Mouse (Mus musculus) testis, postnatal 10 days (tissue): ENCODE data around the gene Ppp1r13l.

Experiments
- DNase-seq: peaks from one replicate; pipeline ENCODE4 v3.0.0; 2021; ENCODE audit warnings: low spot score

Ppp1r13l gene

DNA sequence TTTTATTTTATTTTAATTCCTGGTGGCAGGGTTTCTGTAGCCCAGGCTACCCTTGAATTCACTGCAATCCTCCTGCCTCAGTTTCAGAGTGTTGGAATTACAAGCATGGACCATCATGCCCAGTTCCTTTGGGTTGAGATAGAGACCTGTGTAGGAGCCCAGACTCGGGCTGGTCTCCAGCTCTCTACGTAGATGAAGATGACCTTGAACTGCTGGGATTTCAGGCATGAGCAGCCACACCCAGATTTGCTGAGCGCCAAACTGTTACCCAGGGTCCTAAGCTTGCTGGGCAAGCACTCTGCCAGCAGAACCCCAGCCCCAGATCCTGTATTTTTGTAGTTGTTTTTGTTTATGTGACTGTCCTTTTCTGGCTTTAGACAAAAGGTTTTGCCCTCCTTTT lies 54.0 kb downstream of the Ppp1r13l start:
- no peak for DNase-seq

DNA sequence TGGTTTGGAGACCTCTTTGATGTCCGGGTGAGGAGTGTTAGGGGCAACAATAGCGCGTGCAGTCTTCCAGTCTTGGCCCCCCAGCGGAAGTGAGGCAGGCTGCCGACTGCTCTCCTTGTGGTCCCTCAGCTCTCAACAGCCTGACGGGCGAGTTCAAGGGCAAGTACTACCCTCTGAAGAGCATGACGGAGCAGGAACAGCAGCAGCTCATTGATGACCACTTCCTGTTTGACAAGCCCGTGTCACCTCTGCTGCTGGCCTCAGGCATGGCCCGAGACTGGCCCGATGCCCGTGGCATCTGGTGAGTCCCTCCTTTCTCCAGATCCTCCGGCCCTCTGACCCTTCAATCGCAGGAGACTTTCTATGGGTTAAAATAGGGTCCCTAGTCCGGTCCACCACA lies 57.0 kb downstream of the Ppp1r13l start:
- DNase-seq = no peak

DNA sequence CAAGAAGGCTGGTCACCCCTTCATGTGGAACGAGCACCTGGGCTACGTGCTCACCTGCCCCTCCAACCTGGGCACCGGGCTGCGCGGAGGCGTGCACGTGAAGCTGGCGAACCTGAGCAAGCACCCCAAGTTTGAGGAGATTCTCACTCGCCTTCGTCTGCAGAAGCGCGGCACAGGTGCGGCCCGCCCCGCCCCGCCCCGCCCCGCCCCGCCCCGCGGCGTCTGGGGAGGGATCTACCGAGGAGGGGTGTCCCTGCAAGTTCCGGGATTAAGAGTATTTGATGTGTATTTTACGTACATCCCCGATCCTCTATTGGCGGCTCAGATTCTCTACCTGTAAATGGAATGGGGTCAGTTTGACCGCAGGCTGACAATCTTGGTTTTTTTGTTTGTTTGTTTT lies 60.6 kb downstream of the Ppp1r13l start:
- DNase-seq = no peak

DNA sequence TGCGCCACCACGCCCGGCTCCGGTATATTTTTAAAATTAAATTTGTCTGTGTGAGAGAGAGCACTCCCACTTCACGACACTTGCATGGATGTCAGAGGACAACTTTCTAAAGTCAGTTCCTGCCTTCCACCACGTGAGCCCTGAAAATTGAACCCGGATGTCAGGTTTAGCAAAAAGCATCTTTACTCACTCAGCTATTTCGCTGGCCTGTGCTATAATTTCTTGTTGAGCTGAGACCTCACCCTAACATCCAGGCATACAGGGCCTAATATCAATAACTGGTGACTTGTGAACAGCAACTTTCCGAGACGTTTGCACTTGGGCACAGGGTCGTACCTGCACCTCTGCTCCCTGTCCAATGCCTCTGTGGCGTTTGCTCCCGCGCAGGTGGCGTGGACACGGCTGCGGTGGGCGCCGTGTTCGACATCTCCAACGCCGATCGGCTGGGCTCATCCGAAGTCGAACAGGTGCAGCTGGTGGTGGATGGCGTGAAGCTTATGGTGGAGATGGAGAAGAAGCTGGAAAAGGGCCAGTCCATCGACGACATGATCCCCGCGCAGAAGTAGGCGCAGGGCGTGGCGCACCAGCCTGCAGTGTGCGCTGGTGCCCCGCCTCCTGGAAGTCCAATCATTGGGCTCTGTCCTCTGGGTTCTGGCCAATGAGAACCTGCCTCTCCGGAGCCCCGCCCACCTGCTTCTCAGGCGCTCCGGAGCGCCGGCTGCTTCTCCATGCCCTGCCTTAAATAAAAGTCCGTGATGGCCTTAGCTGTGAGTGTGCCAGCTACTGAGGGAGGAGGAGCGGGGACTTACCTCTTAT lies 61.5 kb downstream of the Ppp1r13l start:
- peak; percentile 95 for DNase-seq

DNA sequence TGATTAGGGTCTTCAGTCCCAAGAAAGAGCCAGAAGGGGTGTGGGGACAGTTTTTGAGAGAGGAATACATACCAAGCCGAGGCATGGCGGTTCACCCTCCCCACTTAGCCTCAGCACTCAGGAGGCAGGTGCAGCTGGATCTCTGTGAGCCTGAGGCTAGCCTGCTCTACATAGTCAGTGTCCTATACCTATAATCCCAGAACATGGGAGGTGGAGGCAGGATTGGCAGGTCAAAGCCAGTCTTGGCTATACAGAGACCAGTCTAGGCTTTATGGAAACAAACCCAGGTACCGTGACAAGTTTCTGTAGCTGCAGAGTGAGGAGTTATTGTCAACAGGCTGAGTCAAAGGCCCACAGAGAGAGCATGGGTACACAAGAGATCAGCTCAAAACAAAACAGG lies 63.5 kb downstream of the Ppp1r13l start:
- no peak for DNase-seq

DNA sequence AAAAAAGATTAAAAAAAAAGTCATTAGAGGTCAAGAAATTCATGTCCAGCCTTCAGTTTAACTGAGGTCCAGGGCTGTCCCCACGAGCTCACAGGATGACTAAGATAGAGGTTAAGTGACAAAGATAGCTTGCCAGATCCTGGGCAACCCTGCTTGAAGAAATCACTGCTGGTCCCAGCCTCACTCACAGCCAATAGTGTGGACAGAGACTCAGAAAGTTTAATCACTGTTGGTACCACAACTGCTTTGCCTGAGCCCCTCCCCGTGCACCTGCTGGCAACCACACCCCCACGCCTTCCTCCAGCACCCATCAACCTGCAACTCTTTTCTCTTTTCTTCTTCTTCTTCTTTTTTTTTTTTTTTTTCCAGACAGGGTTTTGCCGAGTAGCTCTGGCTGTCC lies 64.5 kb downstream of the Ppp1r13l start:
- DNase-seq = no peak

DNA sequence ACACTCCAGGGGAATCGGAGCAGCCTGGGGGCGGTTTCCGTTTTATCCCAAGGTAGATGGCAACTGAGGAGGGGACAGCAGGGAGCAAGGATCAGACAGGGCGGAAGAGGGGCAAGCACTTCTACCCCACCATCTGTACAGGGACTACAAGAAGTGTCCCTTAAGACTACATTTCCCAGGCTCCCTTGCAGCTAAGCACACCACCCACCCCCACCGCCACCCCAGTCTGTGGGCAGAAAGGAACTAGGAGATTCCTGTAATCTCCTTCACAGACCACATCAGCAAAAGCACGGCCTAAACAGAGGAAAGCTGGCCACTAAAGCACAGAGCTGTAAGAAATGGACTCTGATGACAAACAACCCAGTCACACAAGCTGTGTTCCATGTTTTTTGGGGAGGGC lies 66.8 kb downstream of the Ppp1r13l start:
- DNase-seq = no peak

DNA sequence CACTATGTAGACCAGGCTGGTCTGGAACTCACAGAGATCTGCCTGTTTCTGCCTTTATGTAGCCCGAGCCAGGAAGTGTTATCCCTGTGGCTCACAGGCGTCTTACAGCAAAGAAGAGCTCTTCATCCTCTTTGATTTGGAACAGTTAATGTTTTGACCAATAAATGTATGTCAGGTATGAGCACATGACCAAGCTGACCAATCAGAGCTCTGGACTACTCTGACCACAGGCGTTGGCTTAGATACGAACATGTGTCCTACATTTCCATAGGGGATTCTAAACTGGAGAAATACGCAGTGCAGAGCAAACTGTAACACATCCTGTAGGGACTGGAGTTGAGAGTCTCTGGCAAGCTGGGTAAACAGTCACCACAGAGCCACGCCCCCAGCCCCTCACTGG lies 67.3 kb downstream of the Ppp1r13l start:
- no peak for DNase-seq
